Mouse (Mus musculus): ENCODE measurements at regions not wholly inside any gene's neighbourhood (a gene's known extent, or its start where the extent isn't known, plus 50 kb on each side); places are given as distances from the start of the nearest gene placed in this dataset.

DNA sequence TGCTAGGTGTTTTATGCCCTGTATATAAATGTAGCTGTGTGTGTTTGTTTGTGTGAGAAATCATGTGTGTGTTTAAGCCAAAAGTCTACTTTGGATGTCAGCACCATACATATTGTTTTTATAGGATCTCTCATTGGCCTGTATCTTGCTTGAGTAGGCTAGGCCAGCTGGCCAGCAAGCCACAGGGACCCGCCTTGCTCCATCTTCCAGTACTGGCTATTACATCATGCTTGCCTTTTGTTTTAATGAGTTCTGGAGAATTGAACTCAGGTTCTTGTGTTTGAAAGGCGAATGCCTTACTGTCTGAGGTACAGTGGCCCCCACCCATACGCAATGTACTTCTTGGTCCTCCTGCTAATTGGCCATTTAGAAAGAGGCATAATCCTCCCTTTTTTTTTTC is 559.9 kb downstream of the Ebf1 start:
- DNase-seq: no peak

DNA sequence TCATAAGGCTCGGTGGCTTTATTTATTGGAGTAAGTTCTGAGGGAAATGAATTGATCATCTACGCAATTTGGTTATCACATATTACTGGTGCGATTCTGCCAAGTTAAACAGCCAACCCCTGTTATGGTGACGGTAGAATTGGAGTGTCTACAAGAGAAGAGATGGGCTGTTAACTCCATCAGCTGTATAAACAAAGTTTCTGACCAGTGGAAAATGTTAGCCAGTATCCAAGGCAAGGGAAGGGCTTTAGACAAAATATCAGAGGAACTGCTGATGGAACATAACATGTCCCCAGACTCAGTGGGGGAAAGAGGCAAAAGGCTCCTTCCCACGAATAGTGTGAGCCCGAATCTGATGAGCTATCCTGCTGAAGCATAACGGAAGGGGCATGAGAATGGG is 560.9 kb downstream of the Ebf1 start:
- no peak for DNase-seq

DNA sequence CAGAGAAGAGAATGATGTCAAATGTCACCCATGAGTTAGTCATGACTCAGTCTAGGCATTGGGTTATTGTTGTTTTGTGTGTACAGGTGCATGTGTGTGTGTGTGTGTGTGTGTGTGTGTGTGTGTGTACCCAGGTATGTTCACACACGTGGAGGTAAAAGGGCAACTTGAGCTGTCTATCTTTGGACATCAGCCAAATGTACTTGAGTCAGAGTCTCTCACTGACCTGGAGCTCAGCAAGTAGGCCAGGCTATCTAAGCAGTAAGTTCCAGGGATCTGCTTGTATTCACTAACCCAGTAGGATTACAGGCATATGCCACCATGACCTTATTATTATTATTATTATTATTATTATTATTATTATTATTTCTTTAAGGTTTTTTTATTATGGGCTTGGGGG is 561.9 kb downstream of the Ebf1 start:
- no peak for DNase-seq

DNA sequence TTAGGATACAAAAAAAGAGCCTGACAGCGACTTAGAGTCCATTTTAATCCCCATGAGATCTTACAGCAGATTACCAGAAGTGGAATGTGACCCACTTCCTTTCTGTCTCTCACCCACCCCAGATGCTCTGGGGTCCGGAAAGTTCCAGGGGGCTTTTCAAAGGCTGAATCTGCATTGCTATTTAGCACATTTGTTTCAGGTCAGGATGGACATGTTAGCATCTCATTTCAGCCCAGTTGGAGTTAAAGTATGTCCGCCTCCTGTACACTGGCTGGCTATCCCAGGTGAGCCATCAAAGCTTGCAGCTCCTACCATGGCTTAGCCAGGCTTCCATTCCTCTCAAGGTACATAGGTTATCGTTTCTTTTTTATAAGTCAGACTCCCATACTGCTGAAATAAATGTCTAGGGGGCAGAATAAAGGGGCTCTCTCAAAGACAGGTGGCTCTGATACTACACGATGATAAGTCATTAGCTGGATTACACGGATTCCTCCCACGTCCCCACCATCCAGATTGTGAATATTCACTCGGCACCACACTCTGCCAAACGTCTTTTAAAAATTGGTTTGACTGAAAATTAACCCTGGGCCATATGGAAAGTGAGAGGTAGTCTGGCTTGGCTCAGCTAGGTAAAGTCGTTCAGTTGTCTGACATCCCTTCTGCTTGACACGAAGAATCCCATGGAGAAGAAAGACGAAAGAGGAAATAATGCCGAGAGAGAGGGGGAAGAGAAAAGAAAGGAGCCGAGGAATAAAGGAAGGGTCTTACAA is 573.7 kb downstream of the Ebf1 start:
- no peak for DNase-seq

DNA sequence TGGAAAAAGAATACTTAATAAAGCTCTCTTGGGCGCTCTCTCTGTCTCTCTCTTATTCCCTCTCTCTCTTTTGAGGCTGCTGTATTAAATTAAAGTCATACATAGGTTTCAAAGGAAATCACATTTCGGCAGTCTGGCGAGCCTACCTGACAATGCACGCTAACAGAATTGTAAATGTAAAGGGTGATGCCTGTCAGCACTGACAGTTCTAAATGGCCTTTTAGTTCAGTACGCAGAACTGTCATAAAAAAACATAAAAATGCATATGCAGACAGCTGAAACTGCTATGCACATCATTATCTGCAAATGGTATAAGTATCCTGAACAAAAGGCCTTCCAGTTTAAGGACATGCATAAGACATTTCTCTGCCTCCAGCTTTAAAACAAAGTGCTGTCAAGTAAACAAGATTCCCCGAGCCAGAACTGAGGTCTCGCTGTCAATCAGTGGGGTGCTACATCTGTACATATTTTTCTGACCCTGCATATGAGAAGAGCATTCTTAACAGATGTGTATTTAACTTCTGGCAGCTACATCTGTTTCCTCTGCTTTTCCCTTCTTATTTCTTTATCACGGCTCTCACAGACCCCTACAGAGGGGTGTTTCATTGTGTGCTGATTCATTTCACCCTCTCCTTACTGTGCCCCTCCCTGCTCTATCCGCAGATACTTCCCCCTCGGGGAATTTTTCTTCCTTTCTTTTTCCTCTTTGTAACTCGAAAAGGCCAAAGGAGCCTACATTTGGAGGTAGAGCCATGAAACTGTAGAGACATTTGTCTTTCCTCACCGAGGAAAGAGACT is 574.5 kb downstream of the Ebf1 start:
- no peak for DNase-seq

DNA sequence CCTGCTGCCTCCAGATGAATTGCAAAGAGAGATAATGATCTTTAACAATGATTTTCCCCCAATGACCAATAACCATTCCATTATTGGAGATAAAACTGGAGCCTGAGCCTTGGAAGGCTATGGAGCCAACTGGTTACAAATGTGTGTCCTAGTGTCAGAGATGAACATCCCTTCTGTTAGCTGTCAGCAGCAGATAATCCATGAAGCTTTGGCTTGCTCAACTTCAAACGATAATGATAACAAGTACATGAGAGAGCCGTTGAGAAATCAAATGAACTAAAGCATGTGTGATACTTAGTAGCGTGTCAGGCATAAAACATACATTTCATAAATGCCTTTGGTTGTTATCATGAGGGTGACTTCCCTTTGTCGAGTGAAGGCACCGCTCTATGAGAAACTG is 576.2 kb downstream of the Ebf1 start:
- DNase-seq: no peak

DNA sequence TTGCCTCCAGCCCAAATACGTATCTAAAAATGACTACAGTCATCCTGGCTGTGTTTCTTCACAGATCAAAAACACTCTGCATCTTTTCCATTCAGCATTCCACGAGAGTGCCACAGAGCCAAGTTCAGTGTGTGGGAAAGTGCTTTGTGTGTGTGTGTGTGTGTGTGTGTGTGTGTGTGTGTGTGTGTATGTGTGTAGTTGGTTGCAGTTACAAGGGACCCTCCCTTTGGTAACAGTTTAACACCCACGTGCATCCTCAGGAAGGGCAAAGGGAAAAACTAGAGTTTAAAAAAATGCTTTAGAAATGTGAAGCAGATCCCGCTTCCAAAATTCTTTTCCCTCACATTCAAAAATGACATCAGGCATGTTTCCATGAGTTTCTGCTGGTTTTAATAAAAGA is 582.4 kb downstream of the Ebf1 start:
- no peak for DNase-seq

DNA sequence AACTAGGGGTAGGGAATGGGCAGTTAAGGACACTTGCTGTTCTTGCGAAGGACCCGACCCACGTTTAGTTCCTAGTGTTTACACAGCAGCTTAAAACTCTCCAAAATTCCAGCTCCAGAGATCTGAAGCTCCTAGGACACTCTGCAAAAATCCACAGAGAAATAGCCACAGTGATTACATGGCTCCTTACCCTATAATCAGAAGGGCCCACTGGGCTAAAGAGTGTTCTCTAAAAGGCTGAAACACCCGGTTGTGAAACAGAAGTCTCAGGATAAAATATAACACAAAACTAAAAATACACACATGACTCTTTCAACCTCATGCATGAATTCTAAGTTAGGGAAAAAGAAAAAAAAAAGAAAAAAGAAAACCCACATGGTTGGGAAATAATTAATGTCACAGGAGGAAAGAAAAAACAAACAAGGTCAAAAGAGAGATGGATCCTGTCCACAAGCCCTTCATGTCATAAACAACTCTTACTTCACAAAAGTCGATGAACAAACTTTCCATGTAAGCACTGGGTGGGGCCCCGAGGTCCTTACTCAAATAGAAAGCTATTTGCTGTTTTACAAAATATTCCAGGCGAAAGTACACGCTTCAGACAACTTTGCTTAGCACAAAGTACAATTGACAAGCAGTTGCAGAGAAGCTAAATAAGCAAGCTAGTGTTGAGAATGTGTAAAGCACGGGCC is 583.7 kb downstream of the Ebf1 start:
- no peak for DNase-seq

DNA sequence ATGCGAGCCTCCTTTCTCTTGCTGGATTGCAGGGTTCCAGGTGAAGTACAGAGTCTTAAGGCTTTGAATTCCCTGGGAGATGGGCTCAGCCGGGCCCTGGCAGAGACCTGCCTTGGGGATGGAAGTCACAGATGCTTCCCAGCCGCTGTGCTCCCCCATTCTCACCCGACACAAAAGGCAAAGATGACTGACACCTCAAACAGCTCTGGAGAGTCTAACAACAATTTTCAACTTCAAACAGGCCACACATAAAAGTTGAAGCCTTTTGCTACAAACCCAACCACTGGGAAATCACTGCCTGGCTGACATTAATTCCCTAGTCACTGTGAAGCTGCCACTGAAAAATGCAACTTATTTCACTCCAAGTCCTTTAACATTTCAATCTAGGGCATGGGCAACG is 586.3 kb downstream of the Ebf1 start:
- DNase-seq: no peak

DNA sequence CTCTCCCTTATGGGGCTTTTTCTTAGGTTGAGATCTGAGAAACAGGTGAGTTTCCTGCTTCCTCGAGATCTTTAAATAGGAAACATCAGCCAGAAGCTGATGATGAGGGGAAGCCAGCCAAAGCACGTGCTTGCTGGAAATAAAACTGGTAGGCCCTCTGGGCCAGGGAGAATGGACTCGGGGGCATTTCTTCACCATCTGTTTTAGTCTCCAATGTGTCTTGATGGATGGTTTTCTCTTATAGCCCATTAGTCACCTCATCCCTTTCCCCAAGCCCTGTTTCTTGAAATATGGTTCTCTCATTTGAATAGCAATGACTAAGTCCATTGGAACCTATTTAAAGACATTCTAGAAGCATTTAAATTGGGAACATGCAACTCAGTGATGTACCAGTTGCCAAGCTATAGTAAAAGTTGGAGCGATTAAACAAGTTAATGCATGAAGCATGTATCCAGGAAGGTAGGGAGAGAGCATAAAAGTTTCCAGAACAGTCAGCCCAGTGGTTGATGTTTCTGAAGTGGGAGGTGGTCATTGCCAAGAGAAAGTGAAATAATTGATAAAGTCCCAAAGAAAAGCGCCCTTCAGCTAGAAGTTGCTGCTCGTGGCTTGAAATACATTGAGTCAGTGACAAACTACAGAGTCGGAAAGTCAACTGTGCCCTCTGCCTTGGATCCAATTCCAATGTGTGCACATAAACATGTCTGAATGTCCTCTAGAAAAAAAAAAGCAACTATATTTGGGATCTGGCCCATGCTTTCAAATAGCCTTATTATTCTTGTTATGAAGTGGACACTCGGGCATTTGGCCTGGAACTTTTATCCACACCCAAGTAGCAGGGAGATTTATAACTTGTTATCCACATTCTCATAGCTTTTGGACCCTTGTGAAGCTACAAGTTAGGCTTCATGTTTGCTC is 589.8 kb downstream of the Ebf1 start:
- no peak for DNase-seq

DNA sequence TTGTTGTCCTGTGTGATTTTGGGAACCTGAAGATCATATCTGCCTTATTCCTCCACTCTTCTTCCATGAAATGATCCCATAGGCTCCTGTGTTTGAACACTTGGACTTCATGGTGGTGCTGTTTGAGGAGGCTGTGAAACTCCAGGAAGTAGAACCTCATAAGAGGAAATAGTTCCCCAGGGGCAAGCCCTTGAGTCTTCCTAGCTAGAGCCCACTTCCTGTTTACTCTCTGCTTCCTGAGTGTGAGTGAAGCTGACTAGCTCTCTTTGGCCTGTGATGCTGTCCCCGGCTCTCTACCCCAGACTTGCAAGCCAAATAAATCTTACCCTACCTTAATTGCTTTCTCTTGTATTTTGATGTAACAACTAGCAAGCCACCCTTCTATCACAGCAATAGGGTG is 597.0 kb downstream of the Ebf1 start:
- DNase-seq: no peak

DNA sequence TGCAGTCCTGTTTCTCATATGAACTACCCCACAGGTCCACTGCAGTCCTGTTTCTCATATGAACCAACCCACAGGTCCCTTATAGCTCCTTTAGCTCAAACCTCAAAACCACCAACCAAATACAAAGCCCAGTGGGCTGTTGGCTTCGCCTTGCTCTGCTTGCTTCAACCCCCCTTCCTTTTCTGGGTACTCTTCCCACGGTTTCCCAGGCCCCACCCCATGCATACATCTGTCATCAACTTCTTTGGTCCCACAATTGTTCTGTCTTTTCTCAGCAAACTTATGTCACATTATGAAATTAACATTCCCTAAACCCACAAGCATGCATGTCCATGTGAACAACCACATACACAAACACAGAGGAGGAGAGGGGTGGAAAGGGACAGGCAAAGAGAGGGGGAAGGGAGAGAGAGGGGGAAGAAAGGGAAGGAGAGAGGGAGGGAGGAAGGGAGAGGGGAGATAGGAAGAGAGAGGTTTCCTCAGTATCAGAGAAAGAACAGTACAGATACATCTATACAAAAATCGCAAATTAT is 599.9 kb downstream of the Ebf1 start:
- no peak for DNase-seq

DNA sequence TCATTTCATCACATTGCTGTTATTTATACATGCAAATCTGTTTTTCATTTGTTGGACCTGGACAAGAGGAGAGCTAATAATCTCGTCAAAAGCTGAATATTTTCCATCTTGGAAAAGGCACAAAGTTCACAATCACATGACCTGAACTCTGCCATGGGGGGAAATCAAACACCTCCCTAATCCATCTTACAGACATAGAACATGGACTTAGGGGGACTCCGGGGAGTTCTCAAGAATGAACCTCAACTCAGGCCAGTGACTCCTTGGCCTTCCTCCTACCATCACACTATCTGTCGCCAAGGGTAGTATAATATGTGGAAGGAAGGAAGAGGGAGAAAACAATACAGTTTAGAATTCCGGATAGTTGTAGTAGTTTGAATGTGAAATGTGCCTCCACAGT is 602.1 kb downstream of the Ebf1 start:
- DNase-seq: no peak

DNA sequence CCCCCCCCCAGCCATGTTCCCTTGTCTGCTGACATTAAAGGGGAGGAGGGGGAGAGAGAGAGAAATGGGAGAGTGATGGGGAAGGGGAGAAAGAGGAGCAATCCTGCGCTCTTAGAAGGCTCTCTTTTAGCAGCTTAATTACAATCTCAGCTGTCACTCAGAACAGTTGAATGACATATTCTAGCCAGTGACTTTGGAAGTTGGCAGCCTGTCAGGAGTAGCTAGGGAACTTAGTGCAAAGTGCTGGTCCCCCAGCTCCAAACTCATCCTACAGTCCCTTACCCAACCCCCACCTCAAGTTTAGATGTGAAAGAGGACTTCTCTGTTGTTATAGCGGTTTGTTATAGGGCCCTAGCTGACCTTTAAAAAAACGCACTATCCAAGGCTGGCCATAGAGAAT is 604.9 kb downstream of the Ebf1 start:
- DNase-seq: no peak

DNA sequence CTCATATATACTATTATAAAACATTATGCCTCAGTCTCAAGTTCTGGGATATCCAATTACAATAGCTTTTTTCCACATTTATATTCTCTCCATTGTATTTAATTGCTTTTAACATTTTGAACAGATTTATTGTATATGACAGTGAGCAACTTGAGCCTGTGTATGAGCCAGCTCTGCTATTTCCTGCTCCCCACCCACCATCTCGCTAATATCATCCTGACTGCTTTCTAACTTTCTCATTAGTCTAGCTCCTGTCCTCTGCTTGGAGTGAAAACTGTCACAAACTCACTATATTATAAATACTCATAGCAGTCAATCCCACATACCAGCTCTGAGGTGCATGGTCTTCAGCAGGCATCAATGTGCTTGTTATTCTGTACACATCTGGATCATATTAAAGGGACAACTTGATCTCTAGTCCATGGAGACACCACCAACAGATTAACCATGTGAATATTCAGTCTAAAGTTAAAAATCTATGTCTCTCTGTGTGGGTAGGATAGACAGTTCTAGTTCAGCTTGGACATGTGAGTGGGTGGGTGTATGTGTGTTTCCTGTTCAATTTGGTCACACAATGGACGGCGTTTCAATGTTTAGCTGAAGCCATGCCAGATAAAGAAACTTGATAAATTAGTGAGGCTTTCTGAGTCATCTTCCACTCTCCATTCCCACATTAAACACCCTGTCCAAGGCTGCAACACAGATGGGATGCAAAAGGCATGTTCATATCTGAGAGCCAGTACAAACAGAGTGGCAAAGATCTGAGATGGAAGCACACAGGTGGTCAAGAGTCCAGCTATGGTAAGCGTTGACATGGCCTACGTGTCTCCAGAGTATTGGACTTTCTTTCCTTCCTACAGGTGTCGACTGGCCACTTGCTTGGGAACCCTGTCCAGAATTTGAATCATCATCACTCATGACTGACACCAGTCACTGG is 616.1 kb upstream of the Clint1 start:
- DNase-seq: no peak

DNA sequence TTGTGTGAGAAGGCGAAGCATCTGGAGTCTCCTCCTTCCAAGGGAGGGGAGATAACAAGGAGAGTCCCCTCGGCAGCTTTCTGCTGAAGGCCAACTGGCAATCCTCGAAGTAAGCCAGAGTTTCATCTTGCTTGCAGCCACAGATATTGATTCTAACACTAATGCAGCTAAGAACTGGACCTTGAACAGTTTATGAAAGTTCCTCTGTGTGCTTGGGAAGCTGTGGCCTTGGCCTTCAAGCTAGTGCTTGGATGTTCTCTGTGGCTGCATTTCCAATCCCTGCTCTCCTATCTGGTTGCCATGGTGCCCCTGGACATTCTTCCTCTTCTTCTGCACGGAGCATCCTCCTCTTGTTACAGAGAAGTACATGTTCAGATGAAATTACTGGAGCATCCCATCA is 614.8 kb upstream of the Clint1 start:
- no peak for DNase-seq

DNA sequence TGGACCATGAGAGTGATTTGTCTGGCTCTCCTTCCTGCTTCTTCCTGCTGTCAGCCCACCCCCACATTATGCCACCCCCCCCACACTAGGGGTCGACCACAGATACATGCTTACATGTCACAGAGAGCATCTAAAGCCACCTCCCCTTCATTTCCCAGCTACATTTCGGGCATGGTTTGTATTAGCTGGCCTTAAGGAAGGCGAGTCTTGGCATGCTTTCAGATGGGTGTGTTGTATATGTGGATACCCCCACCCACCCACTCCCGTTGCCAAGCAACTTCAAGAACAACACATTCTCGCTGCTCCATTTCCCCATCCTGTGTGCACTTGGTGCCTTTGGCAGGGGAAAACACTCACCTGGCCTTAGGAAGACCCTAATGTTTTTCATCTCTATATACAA is 612.8 kb upstream of the Clint1 start:
- no peak for DNase-seq

DNA sequence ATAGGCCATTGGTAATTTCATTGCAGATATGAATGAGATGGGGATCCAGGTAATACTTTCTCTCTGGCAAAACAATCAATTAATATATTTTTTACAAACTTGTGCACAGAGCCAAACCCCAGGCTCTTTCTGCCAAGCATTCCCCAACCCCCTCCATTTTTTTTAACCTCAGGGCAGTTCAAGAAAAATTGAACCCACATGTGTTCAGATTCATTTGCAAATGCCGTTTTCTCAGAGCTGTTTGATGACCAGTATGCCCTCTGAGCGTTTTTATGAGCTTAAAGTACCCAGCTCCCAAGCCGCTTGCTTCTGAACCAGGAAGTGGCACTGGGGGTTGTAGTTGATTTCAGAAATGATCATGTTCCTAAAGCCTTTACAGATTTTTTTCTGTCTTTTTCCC is 611.4 kb upstream of the Clint1 start:
- no peak for DNase-seq

DNA sequence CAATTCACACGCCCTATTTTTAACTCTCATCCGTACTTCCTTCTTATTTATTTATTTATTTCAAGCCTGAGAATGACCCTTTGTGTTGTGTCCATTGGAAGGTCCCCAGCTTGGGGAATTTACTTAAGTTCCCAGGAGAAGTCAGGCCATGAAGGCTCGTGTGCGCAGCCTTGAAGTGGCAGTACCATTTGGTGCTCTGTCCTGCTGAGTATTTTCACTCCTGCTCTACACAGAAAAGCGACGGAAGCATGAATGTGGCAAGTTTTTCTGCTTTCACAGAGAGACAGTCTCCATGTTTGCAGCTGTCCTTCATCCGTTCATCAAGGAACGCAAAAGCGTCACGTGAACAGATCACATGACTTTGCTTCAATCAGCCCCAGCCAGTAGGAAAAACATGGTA is 610.2 kb upstream of the Clint1 start:
- no peak for DNase-seq

DNA sequence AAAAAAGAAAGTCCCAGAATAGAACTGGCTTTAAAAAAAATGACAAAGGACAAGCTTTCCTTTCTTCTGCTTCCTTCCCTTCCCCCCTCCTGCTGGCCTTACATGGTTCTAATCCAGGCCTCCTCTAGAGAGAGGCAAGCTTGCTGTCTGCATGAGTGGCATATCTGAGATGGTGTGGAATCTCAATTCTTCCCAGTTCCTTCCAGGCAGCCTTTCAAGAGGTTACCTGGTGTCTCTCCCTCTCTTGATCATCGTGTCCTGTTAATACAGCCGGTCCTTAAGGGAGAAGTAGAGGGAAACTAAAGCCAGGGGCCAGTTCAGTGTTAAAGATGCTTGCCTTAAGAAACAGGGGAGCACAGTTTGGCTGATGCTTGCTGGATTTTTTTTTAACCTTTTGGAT is 607.1 kb upstream of the Clint1 start:
- DNase-seq: no peak

DNA sequence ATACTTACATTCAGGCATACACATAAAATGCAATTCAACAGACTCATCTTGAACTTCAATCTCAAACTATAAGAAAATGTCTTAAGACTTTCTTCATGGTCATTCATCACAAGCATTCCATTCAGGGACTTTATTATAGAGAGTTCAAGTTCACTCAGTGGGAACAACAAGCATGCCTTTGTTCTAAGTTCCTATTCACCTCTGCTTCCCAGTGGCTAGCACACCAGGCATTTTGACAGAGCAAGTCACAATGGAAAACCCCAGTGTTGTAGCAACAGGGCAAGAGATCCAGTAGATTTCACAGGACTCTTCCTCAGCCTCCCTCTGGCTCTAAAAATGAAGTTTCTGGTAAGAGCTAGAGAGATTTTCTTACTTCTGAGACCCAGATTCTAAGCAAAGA is 595.8 kb upstream of the Clint1 start:
- no peak for DNase-seq

DNA sequence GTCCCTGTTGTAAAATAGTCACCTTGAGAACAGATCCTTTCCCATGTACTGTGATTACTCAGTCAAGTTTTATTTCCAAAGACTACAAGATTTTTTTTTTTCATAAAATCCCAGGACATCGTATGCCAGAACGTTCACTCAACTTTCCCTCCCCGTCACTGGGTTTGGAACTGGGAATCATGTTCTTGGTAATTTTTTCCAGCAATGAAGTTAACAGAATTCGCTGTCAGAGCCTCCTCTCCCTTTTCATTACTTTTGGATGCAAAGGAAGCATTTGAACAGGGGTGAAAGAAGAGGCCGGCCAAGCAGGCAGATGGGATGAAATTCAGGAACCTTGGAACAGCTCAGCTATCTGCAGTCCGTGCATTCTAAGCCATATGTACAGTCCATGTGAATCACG is 589.7 kb upstream of the Clint1 start:
- DNase-seq: no peak
